Mouse (Mus musculus): ENCODE results near the gene Smarcd3. TPM values are rescaled to one million over a fixed set of nuclear protein-coding genes. Genes with fewer than 3 reads are reported as not detected.
A peak's percentile ranks its signal among the peaks of the same experiment; 100 is the strongest.

Gene Smarcd3
- polyA plus RNA-seq, 1 experiment from 2014 or later, result 74.7 TPM

MicroRNA genes within 50 kb of the gene (microRNA counts, 519-probe panel; counts per million panel counts)
- 460 counts per million, percentile 65 among the panel's probes with 10 or more counts for microRNA mmu-miR-671-3p
- 460 counts per million, percentile 65 among the panel's probes with 10 or more counts for microRNA mmu-miR-671-5p

Small RNA genes lying within 50 kb of the gene (microRNA-seq; reads per million reads assigned to microRNA genes)
- gene Mir671, result 546 reads per million, percentile 70 among the genes with 10 or more reads in this experiment

Other genes with a start within 250 kb of the Smarcd3 start
- gene Atg9b, start 232.3 kb downstream of the Smarcd3 start, polyA plus RNA-seq (2016; fragmentation: Nextera tagmentation; extraction: Ambion mirVana), result 0.36 and 0.47 TPM in 2 replicates
- gene Abcb8, start 230.7 kb downstream of the Smarcd3 start, polyA plus RNA-seq (2016; fragmentation: Nextera tagmentation; extraction: Ambion mirVana), result 44.6 and 46.2 TPM in 2 replicates
- gene Asic3, start 211.0 kb downstream of the Smarcd3 start, polyA plus RNA-seq (2016; fragmentation: Nextera tagmentation; extraction: Ambion mirVana), result 1.8 and 2.8 TPM in 2 replicates
- 62.2 and 63.2 TPM in 2 replicates for gene Cdk5, start 200.9 kb downstream of the Smarcd3 start, polyA plus RNA-seq (2016; fragmentation: Nextera tagmentation; extraction: Ambion mirVana)
- gene Slc4a2, start 200.6 kb downstream of the Smarcd3 start, polyA plus RNA-seq (2016; fragmentation: Nextera tagmentation; extraction: Ambion mirVana), result 46.6 and 49.8 TPM in 2 replicates
- gene Fastk, start 179.1 kb downstream of the Smarcd3 start, polyA plus RNA-seq (2016; fragmentation: Nextera tagmentation; extraction: Ambion mirVana), result 117 and 122 TPM in 2 replicates
- 24.7 and 24.9 TPM in 2 replicates for gene Tmub1, start 176.6 kb downstream of the Smarcd3 start, polyA plus RNA-seq (2016; fragmentation: Nextera tagmentation; extraction: Ambion mirVana)
- gene Agap3, start 172.2 kb downstream of the Smarcd3 start, polyA plus RNA-seq (2016; fragmentation: Nextera tagmentation; extraction: Ambion mirVana), result 52.4 and 68.6 TPM in 2 replicates
- gene Gbx1, start 97.2 kb downstream of the Smarcd3 start, polyA plus RNA-seq (2016; fragmentation: Nextera tagmentation; extraction: Ambion mirVana), result 0.04 and 0.23 TPM in 2 replicates
- 0.33 and 1.1 TPM in 2 replicates for gene Asb10, start 83.4 kb downstream of the Smarcd3 start, polyA plus RNA-seq (2016; fragmentation: Nextera tagmentation; extraction: Ambion mirVana)
- gene 4931409K22Rik, start 67.6 kb downstream of the Smarcd3 start, polyA plus RNA-seq (2016; fragmentation: Nextera tagmentation; extraction: Ambion mirVana), result 0.10 TPM in 1 of 2 replicates, not detected in the other
- 126 and 128 TPM in 2 replicates for gene Abcf2, start 46.9 kb downstream of the Smarcd3 start, polyA plus RNA-seq (2016; fragmentation: Nextera tagmentation; extraction: Ambion mirVana)
- gene Chpf2, start 37.7 kb downstream of the Smarcd3 start, polyA plus RNA-seq (2016; fragmentation: Nextera tagmentation; extraction: Ambion mirVana), result 23.0 and 24.4 TPM in 2 replicates
- 33.9 and 34.0 TPM in 2 replicates for gene Nub1, start 61.1 kb upstream of the Smarcd3 start, polyA plus RNA-seq (2016; fragmentation: Nextera tagmentation; extraction: Ambion mirVana)
- gene Wdr86, start 106.3 kb upstream of the Smarcd3 start, polyA plus RNA-seq (2016; fragmentation: Nextera tagmentation; extraction: Ambion mirVana), result 69.7 and 78.3 TPM in 2 replicates
- gene Crygn, start 133.6 kb upstream of the Smarcd3 start, polyA plus RNA-seq (2016; fragmentation: Nextera tagmentation; extraction: Ambion mirVana), result 6.5 and 18.4 TPM in 2 replicates
- gene Rheb, start 218.2 kb upstream of the Smarcd3 start, polyA plus RNA-seq (2016; fragmentation: Nextera tagmentation; extraction: Ambion mirVana), result 191 and 197 TPM in 2 replicates